Mouse (Mus musculus) G1E (cell line): ENCODE measurements at regions not wholly inside any gene's neighbourhood (a gene's known extent, or its start where the extent isn't known, plus 50 kb on each side); places are given as distances from the start of the nearest gene placed in this dataset.

Source experiments
- CTCF ChIP-seq: IDR thresholded peaks from 2 replicates; pipeline ENCODE4 v1.5.1; 2012; ENCODE audit warnings: low read depth, low read length, inconsistent platforms, mixed read lengths
- GATA1 ChIP-seq: IDR thresholded peaks from 2 replicates; pipeline ENCODE4 v1.6.1; 2012; ENCODE audit warnings: borderline replicate concordance, low read length, inconsistent platforms, mixed read lengths
- GATA2 ChIP-seq: IDR thresholded peaks from 2 replicates; pipeline ENCODE4 v1.6.1; 2012; ENCODE audit warnings: low read depth, low read length, inconsistent platforms, borderline replicate concordance
- POLR2AphosphoS5 ChIP-seq: IDR thresholded peaks from 2 replicates; pipeline ENCODE4 v1.6.1; 2012; ENCODE audit warnings: low read depth, low read length, inconsistent platforms; ENCODE audit not compliant: insufficient replicate concordance

- TF ChIP-seq CTCF: no peak
- no peak for TF ChIP-seq POLR2AphosphoS5
- no peak for TF ChIP-seq GATA2
- TF ChIP-seq GATA1: no peak
Measured at GRCm38 (mm10) chr6:111684911-111685310, 588.6 kb upstream of the Lmcd1 start.
